ENCODE assay signal across 8 mouse cellular contexts in genomic region chr10:81365672-81366476, GRCm38 (mm10). TPM values are rescaled to one million over a fixed set of nuclear protein-coding genes. Genes with fewer than 3 reads are reported as not detected.
DNase-seq lines count a peak whose midpoint lies in the region; ATAC-seq and TF ChIP-seq lines count a peak whose summit lies in the region.

4930404N11Rik (minus strand) TSS chr10:81365816.

- peak; percentile 35 for ATAC-seq in G1E (ENCODE audit: extremely low read depth, insufficient number of reproducible peaks, low FRiP score, poor library complexity, severe bottlenecking)
- peak; percentile 11; the same call in 1 of the 2 replicates for ATAC-seq in forebrain, embryonic 14.5 days
- ATAC-seq in liver, embryonic 16.5 days (ENCODE audit: low read depth) = peak; percentile 0; the same call in 1 of the 2 replicates
- ATAC-seq in stomach, embryonic 15.5 days (ENCODE audit: insufficient read depth, low FRiP score, low read depth) = no peak

- H3K36me3 ChIP-seq in G1E (replicated peaks) = peaks cover 100% of the 10 kb centered on the region
- H3K36me3 ChIP-seq in forebrain, embryonic 14.5 days (ENCODE audit: control insufficient read depth, insufficient read depth, low read length) = peaks cover 53% of the 10 kb centered on the region
- H3K36me3 ChIP-seq in liver, embryonic 16.5 days (ENCODE audit: control insufficient read depth, insufficient read depth) = peaks cover 59% of the 10 kb centered on the region
- H3K36me3 ChIP-seq in stomach, embryonic 15.5 days = peaks cover 43% of the 10 kb centered on the region

- H3K27me3 ChIP-seq in G1E (ENCODE audit: insufficient read depth, low read length) = no peaks in the 10 kb centered on the region
- peaks cover 27% of the 10 kb centered on the region for H3K27me3 ChIP-seq in forebrain, embryonic 14.5 days (replicated peaks; ENCODE audit: control insufficient read depth, insufficient read depth, low read length)
- H3K27me3 ChIP-seq in liver, embryonic 16.5 days (ENCODE audit: control insufficient read depth, insufficient read depth, low read depth, low read length) = no peaks in the 10 kb centered on the region
- H3K27me3 ChIP-seq in stomach, embryonic 15.5 days (replicated peaks) = no peaks in the 10 kb centered on the region; the same call in 1 of the 2 replicates

- DNase-seq in 416B (ENCODE audit: low read depth) (peak; percentile 59), G1E (ENCODE audit: low spot score) (no peak)
- no peak for DNase-seq in forebrain, embryonic 14.5 days (ENCODE audit: low spot score)
- DNase-seq in left cerebral cortex, postnatal 4 days = no peak
- DNase-seq in layer of hippocampus, adult 8-10 months (ENCODE audit: low spot score in 2 of 2) = no peak
- no peak for DNase-seq in left cerebral cortex, adult 8-10 months (ENCODE audit: low spot score in 2 of 2)

- H3K9ac ChIP-seq in forebrain, embryonic 14.5 days (ENCODE audit: low read length) = no peak within 1 kb of the TSS
- peak within 1 kb of the TSS; percentile 15; the same call in 1 of the 2 replicates for H3K9ac ChIP-seq in liver, embryonic 16.5 days (ENCODE audit: low read depth, low read length)
- H3K9ac ChIP-seq in stomach, embryonic 15.5 days = peak within 1 kb of the TSS; percentile 5; the same call in 1 of the 2 replicates

- H3K9me3 ChIP-seq in G1E (replicated peaks) = no peaks in the 10 kb centered on the region
- H3K9me3 ChIP-seq in forebrain, embryonic 14.5 days (replicated peaks; ENCODE audit: control insufficient read depth, low read length) = no peaks in the 10 kb centered on the region
- no peaks in the 10 kb centered on the region for H3K9me3 ChIP-seq in liver, embryonic 16.5 days (replicated peaks; ENCODE audit: control insufficient read depth, low read length)
- H3K9me3 ChIP-seq in stomach, embryonic 15.5 days = no peaks in the 10 kb centered on the region

- intact Hi-C loops in left cerebral cortex, postnatal 4 days (cut with DNase I) = no loop called here

- no peak for TF ChIP-seq CTCF in G1E (IDR thresholded peaks at IDR 0.05; ENCODE audit: low read depth, low read length)

- H3K4me1 ChIP-seq in G1E (ENCODE audit: insufficient read depth, low read depth, low read length) = peaks cover 80% of the 10 kb centered on the region
- peaks cover 16% of the 10 kb centered on the region for H3K4me1 ChIP-seq in forebrain, embryonic 14.5 days (ENCODE audit: control insufficient read depth, insufficient read depth, low read length)
- H3K4me1 ChIP-seq in liver, embryonic 16.5 days (ENCODE audit: control insufficient read depth, low read depth, low read length) = peaks cover 63% of the 10 kb centered on the region
- peaks cover 38% of the 10 kb centered on the region for H3K4me1 ChIP-seq in stomach, embryonic 15.5 days

- peak within 1 kb of the TSS; percentile 24; the same call in 1 of the 2 replicates for H3K4me3 ChIP-seq in G1E (ENCODE audit: low read depth, low read length)
- H3K4me3 ChIP-seq in forebrain, embryonic 14.5 days (ENCODE audit: low read depth, low read length) = peak within 1 kb of the TSS; percentile 18
- H3K4me3 ChIP-seq in liver, embryonic 16.5 days (ENCODE audit: low read depth, low read length) = no peak within 1 kb of the TSS
- H3K4me3 ChIP-seq in stomach, embryonic 15.5 days (replicated peaks) = peak within 1 kb of the TSS; percentile 26

- no peak within 1 kb of the TSS for H3K27ac ChIP-seq in forebrain, embryonic 14.5 days (ENCODE audit: low read depth, low read length)
- peak within 1 kb of the TSS; percentile 78 for H3K27ac ChIP-seq in liver, embryonic 16.5 days (ENCODE audit: low read length)
- H3K27ac ChIP-seq in stomach, embryonic 15.5 days = peak within 1 kb of the TSS; percentile 51; the same call in 1 of the 2 replicates

- H3K4me2 ChIP-seq in forebrain, embryonic 14.5 days (ENCODE audit: low read length) = peak within 1 kb of the TSS; percentile 47
- H3K4me2 ChIP-seq in liver, embryonic 16.5 days (ENCODE audit: low read depth, low read length) = no peak within 1 kb of the TSS
- peak within 1 kb of the TSS; percentile 55 for H3K4me2 ChIP-seq in stomach, embryonic 15.5 days

- WGBS in forebrain, embryonic 14.5 days = 13% methylated on average over 12 of the region's 12 CpGs
- 29% methylated on average over 12 of the region's 12 CpGs for WGBS in liver, embryonic 16.5 days (ENCODE audit: insufficient replicate concordance)
- WGBS in stomach, embryonic 15.5 days = 34% methylated on average over 12 of the region's 12 CpGs

RNA-seq across cellular contexts. Expression of gene 4930404N11Rik, which starts in this region (rescaled TPM):
- total RNA-seq in G1E (2014; fragmentation: Nextera tagmentation) = 2.0 TPM in 1 of 2 replicates, not detected in the other
- 0.17 and 1.2 TPM in 2 replicates for total RNA-seq in G1E (2017)
- polyA plus RNA-seq in G1E (2012) = 0.52 and 0.65 TPM in 2 replicates
- 0.33 TPM in 1 of 2 replicates, not detected in the other for polyA plus RNA-seq in forebrain, embryonic 14.5 days (2014; fragmentation: Nextera tagmentation; extraction: Ambion mirVana)
- polyA plus RNA-seq in liver, embryonic 16.5 days (2015; fragmentation: Nextera tagmentation; extraction: Ambion mirVana) = 1.9 and 2.5 TPM in 2 replicates
- 1.2 and 1.5 TPM in 2 replicates for polyA plus RNA-seq in stomach, embryonic 15.5 days (2015; fragmentation: Nextera tagmentation; extraction: Ambion mirVana)
- 1 to 10 TPM; 1.3 to 1.4 TPM for total RNA-seq in left cerebral cortex, postnatal 4 days (2021)
- 1 to 10 TPM; 1.0 to 3.2 (median 1.4) TPM for total RNA-seq in layer of hippocampus, adult 8-10 months (2022)
- 1 to 10 TPM in 3 of 4 experiments, under 1 TPM in 1; 0.77 to 2.4 (median 1.2) TPM for total RNA-seq in left cerebral cortex, adult 8-10 months (2022)

Comparison
In these comparisons a context has a peak if more than half of its experiments do, and no peak if none do; other contexts are left out.
1. Peak in ATAC-seq, H3K4me3 ChIP-seq and H3K4me2 ChIP-seq in forebrain, embryonic 14.5 days; RNA of the gene not detected or under 1 TPM.